Mouse (Mus musculus): ENCODE measurements around the gene Mrgpra3. TPM values are rescaled to one million over a fixed set of nuclear protein-coding genes. Genes with fewer than 3 reads are reported as not detected.

The Mrgpra3 gene
- not detected in 2 replicates for total RNA-seq (2014; rRNA removed)
- not detected in 2 replicates for polyA plus RNA-seq (2015; fragmentation: Nextera tagmentation; extraction: Ambion mirVana)

GRCm38 (mm10) chr7:47601272-47601671, at the start of gene Mrgpra3:
TSS of gene Mrgpra3 (minus strand) at chr7:47601372.
- Histone ChIP-seq H3K27me3 (ENCODE audit: insufficient read depth, low read length) (no peaks in the 10 kb centered on the region), H3K27ac (ENCODE audit: low read depth, low read length) (no peak within 1 kb of the TSS), H3K9me3 (ENCODE audit: low read length) (peaks cover 26% of the 10 kb centered on the region), H3K4me3 (ENCODE audit: low read depth, low read length) (no peak within 1 kb of the TSS), H3K9ac (replicated peaks; ENCODE audit: low read length, poor library complexity, severe bottlenecking) (no peak within 1 kb of the TSS), H3K36me3 (ENCODE audit: insufficient read depth, low read length) (no peaks in the 10 kb centered on the region), H3K4me2 (ENCODE audit: low read depth, low read length, poor library complexity, severe bottlenecking) (no peak within 1 kb of the TSS), H3K4me1 (ENCODE audit: insufficient read depth, low read length) (no peaks in the 10 kb centered on the region)
- 73% methylated on average over 2 of the region's 2 CpGs for WGBS
- DNase-seq (ENCODE audit: low spot score), result no peak
- no peak for TF ChIP-seq CTCF (IDR thresholded peaks at IDR 0.05)
- no peak for ATAC-seq (ENCODE audit: low FRiP score)

Other genes with a start within 250 kb of the Mrgpra3 start
- gene Mrgpra1, start 247.1 kb downstream of the Mrgpra3 start, total RNA-seq (2014; rRNA removed), result not detected in 2 replicates
- not detected in 2 replicates for gene Mrgpra1, start 247.1 kb downstream of the Mrgpra3 start, polyA plus RNA-seq (2015; fragmentation: Nextera tagmentation; extraction: Ambion mirVana)
- gene Mrgpra2a, start 149.2 kb downstream of the Mrgpra3 start, total RNA-seq (2014; rRNA removed), result not detected in 2 replicates
- gene Mrgpra2a, start 149.2 kb downstream of the Mrgpra3 start, polyA plus RNA-seq (2015; fragmentation: Nextera tagmentation; extraction: Ambion mirVana), result not detected in 2 replicates
- gene Mrgpra2b, start 72.5 kb downstream of the Mrgpra3 start, total RNA-seq (2014; rRNA removed), result not detected in 2 replicates
- gene Mrgpra2b, start 72.5 kb downstream of the Mrgpra3 start, polyA plus RNA-seq (2015; fragmentation: Nextera tagmentation; extraction: Ambion mirVana), result not detected in 2 replicates

Measured in midbrain, postnatal 0 days (tissue).